In the genomic region with DNA sequence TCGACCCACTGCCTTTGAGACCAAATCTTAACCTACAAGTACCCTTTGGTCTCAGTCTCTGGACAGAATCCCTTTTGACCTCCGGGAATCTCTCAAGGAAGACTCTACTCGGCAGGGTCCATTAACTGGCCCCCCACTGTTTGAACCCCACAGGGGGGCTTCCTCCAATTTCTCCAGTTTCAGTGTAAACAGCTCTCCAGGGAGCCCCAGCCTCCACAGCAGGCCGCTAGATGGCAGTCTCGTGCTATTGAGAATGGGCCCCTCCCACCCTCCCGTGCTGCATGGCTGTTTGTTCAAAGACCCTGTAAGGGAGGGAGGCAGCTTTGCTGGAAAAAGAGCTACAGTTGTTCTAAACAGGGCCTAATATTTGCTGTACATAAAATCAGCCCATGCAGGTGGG, we compare ENCODE assay signal across 8 mouse cellular contexts. TPM values are rescaled to one million over a fixed set of nuclear protein-coding genes. Genes with fewer than 3 reads are reported as not detected.
DNase-seq lines count a peak whose midpoint lies in the region; ATAC-seq and TF ChIP-seq lines count a peak whose summit lies in the region.

No protein-coding gene starts in this region.

- no peak overlapping the region for H3K4me3 ChIP-seq in liver, embryonic 11.5 days (ENCODE audit: low read depth, low read length)
- H3K4me3 ChIP-seq in stomach, postnatal 0 days (ENCODE audit: low read depth, low read length): no peak overlapping the region

- peak overlapping the region; percentile 58; the same call in 1 of the 2 replicates for H3K9ac ChIP-seq in liver, embryonic 11.5 days (ENCODE audit: low read depth, low read length)
- no peak overlapping the region for H3K9ac ChIP-seq in stomach, postnatal 0 days (ENCODE audit: low read length)

- peak; percentile 77 for DNase-seq in gastrocnemius, postnatal 14 days
- DNase-seq in gastrocnemius, postnatal 25 days: no peak
- peak; percentile 83 to 91 for DNase-seq in cerebellum, postnatal 14 days
- DNase-seq in kidney, adult 9 months: peak; percentile 43
- DNase-seq in liver, embryonic 11.5 days (ENCODE audit: low spot score): peak; percentile 85
- DNase-seq in neural tube, embryonic 10.5 days (ENCODE audit: extremely low spot score, low spot score): peak; percentile 92
- DNase-seq in stomach, postnatal 0 days (ENCODE audit: low spot score): peak; percentile 78

- intact Hi-C loops in gastrocnemius, postnatal 14 days (cut with DNase I; ENCODE audit: low total_unique reads): loop anchor here (5.0 kb wide), 1 partner anchor 139 kb away; no protein-coding TSS in a partner anchor

- 0 out of 2 replicates have a peak, but pooled peaks have one; percentile 38 for ATAC-seq in granulocyte monocyte progenitor cell, adult 5-6 weeks (replicated peaks; ENCODE audit: poor library complexity, severe bottlenecking)
- ATAC-seq in liver, embryonic 11.5 days (replicated peaks; ENCODE audit: low FRiP score): peak; percentile 52
- peak; percentile 14; the same call in 1 of the 2 replicates for ATAC-seq in stomach, postnatal 0 days (ENCODE audit: low FRiP score, low TSS enrichment)

- peak; percentile 85 for TF ChIP-seq CTCF in stomach, postnatal 0 days (IDR thresholded peaks at IDR 0.05; ENCODE audit: low read depth)

- peaks cover 2% of the 10 kb centered on the region for H3K36me3 ChIP-seq in liver, embryonic 11.5 days (ENCODE audit: control insufficient read depth, insufficient read depth, low read length)
- no peaks in the 10 kb centered on the region for H3K36me3 ChIP-seq in stomach, postnatal 0 days (ENCODE audit: control insufficient read depth, insufficient read depth, low read length)

- no peak for TF ChIP-seq EP300 in stomach, postnatal 0 days (optimal IDR thresholded peaks at IDR 0.05)

- peak overlapping the region; percentile 73 for H3K27ac ChIP-seq in liver, embryonic 11.5 days (ENCODE audit: low read depth, low read length)
- peak overlapping the region; percentile 61 for H3K27ac ChIP-seq in stomach, postnatal 0 days (replicated peaks)

- 13% methylated on average over 6 of the region's 6 CpGs for WGBS in liver, embryonic 11.5 days
- WGBS in stomach, postnatal 0 days: 9% methylated on average over 6 of the region's 6 CpGs

- no peaks in the 10 kb centered on the region for H3K27me3 ChIP-seq in liver, embryonic 11.5 days (replicated peaks; ENCODE audit: control insufficient read depth, insufficient read depth, low read length)
- no peaks in the 10 kb centered on the region for H3K27me3 ChIP-seq in stomach, postnatal 0 days (ENCODE audit: control insufficient read depth, insufficient read depth, low read length)

- H3K4me1 ChIP-seq in liver, embryonic 11.5 days (replicated peaks; ENCODE audit: control insufficient read depth, insufficient read depth, low read length): peaks cover 82% of the 10 kb centered on the region
- H3K4me1 ChIP-seq in stomach, postnatal 0 days (replicated peaks; ENCODE audit: control insufficient read depth, insufficient read depth): peaks cover 19% of the 10 kb centered on the region

- no peaks in the 10 kb centered on the region for H3K9me3 ChIP-seq in liver, embryonic 11.5 days (ENCODE audit: control insufficient read depth, low read length)
- no peaks in the 10 kb centered on the region for H3K9me3 ChIP-seq in stomach, postnatal 0 days (ENCODE audit: control insufficient read depth, low read length)

- H3K4me2 ChIP-seq in liver, embryonic 11.5 days: 0 out of 2 replicates have a peak overlapping the region, but pooled peaks have one; percentile 5
- no peak overlapping the region; the same call in 1 of the 2 replicates for H3K4me2 ChIP-seq in stomach, postnatal 0 days (replicated peaks; ENCODE audit: low read depth)

RNA-seq across cellular contexts. Expression of a gene that starts 5.4 kb away (rescaled TPM):
- total RNA-seq in gastrocnemius, postnatal 14 days (2021): 1 to 10 TPM; 5.0 to 5.2 TPM
- 10 to 100 TPM in 1 of 2 experiments, 1 to 10 TPM in 1; 8.6 to 18.3 TPM for total RNA-seq in gastrocnemius, postnatal 25 days (2021)
- total RNA-seq in granulocyte monocyte progenitor cell, adult 5-6 weeks (2014; fragmentation: Nextera tagmentation): 20.4 and 53.9 TPM in 2 replicates
- total RNA-seq in granulocyte monocyte progenitor cell, adult 5-6 weeks (2017): 0.31 and 39.0 TPM in 2 replicates
- 20.8 and 22.2 TPM in 2 replicates for polyA plus RNA-seq in liver, embryonic 11.5 days (2014; fragmentation: Nextera tagmentation; extraction: Ambion mirVana)
- 17.7 and 19.4 TPM in 2 replicates for polyA plus RNA-seq in stomach, postnatal 0 days (2015; fragmentation: Nextera tagmentation; extraction: Ambion mirVana)

RNA-seq across cellular contexts. Expression of a gene that starts 39.2 kb away (rescaled TPM):
- total RNA-seq in gastrocnemius, postnatal 14 days (2021): over 10,000 TPM; 22,199 to 23,470 TPM
- total RNA-seq in gastrocnemius, postnatal 25 days (2021): over 10,000 TPM; 28,170 to 31,317 TPM
- total RNA-seq in granulocyte monocyte progenitor cell, adult 5-6 weeks (2014; fragmentation: Nextera tagmentation): not detected in 2 replicates
- total RNA-seq in granulocyte monocyte progenitor cell, adult 5-6 weeks (2017): not detected in 2 replicates
- 1.5 and 2.4 TPM in 2 replicates for polyA plus RNA-seq in liver, embryonic 11.5 days (2014; fragmentation: Nextera tagmentation; extraction: Ambion mirVana)
- 8.0 and 11.7 TPM in 2 replicates for polyA plus RNA-seq in stomach, postnatal 0 days (2015; fragmentation: Nextera tagmentation; extraction: Ambion mirVana)

Comparison
In these comparisons a context has a peak if more than half of its experiments do, and no peak if none do; other contexts are left out.
1. RNA of a gene that starts 39.2 kb away (total RNA-seq): 28,170 to 31,317 TPM in gastrocnemius, postnatal 25 days and 22,199 to 23,470 TPM in gastrocnemius, postnatal 14 days; not detected in granulocyte monocyte progenitor cell, adult 5-6 weeks; every median in the first group is over 1,000 times any median in the second.
2. Peak in every context shown above with its lines, with median percentiles within 50 percentile points of each other: ATAC-seq.